Mouse (Mus musculus): ENCODE measurements at regions not wholly inside any gene's neighbourhood (a gene's known extent, or its start where the extent isn't known, plus 50 kb on each side); places are given as distances from the start of the nearest gene placed in this dataset.

- no peak for DNase-seq
These were observed 203.2 kb upstream of the Daam1 start for GRCm38 (mm10) chr12:71627421-71628339.

- DNase-seq, result no peak
These were observed 202.5 kb upstream of the Daam1 start for GRCm38 (mm10) chr12:71628340-71628738.

DNA sequence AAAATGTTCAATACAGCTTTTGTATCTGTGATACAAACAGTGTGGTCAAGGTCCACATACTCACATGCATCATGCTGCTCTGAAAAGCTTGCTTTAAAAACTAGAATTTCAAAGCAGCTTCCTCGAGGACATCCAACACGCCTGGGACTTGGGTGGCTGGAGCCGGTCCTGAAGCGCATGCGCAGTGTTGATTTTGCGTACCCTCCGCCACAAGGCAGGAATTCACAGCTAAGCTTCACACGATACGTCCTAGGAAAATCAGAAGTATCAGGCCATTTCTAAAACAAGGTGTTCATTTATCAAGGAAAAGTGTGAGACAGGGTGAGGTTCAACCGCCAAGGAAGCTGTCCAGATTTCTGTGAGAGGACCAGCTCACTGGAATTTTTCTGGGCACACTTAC, 202.1 kb upstream of the Daam1 start:
- DNase-seq, result no peak

DNA sequence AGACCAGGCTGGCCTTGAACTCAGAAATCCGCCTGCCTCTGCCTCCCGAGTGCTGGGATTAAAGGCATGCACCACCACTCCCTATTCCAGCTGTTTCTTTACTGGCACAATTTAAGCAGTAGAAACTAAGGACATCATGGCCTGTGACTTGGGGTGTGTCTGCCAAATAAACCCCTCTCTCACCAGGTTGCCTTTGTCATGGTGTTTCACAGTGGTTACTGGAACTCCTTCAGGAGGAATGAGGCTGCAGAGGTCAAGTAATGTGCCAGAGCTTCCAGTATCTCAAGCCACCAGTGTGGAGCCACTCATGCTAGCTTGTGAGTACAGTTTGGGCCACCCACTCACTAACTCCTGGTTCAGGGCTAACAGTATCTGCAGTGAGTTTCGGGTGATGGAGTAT, 200.5 kb upstream of the Daam1 start:
- DNase-seq, result no peak

- no peak for DNase-seq
These were observed 194.6 kb upstream of the Daam1 start for GRCm38 (mm10) chr12:71636300-71636699.

GRCm38 (mm10) chr12:71637248-71637647, 193.6 kb upstream of the Daam1 start:
- DNase-seq, result no peak

DNA sequence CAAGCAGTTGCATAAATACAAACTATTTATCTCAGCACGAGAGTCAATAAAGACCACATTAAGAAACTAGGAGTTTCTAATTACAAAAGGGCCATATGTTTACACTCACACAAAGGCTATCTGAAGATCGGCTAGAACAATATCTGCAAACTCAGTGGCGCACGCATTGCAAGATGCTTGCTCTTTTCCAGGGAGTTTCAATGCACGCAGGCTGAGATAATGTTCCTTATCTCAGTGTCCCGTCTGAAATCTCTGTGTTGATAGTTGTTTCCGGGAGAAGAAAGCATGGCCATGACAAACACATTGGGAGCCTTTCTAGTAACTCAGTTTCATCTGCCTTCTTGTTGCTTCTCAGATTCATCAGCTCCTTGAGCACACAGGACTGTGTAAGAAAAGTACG, 192.6 kb upstream of the Daam1 start:
- DNase-seq, result no peak

DNA sequence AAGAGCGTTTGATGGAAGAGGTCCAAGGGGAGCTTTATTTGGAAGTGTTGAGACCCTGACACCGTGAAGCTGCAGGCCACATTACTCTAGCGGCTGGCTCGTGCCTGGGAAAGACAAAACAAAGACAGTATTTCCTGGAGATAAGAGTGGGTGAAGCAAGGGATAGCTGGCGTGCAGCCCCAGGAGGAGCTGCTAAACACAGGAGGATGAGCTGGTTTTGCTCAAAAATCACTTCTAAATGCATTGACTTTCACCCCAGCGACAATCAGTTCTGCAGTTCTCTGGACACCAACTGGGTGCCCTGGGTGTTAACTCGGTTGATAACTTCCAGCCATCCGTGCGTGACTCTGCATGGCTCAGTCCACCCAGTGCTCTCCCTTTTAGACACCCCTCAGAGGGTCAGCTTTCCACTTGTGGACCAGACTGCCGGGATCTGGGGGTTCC, 190.8 kb upstream of the Daam1 start:
- no peak for DNase-seq

GRCm38 (mm10) chr12:71641486-71641885, 189.4 kb upstream of the Daam1 start:
- no peak for DNase-seq

DNA sequence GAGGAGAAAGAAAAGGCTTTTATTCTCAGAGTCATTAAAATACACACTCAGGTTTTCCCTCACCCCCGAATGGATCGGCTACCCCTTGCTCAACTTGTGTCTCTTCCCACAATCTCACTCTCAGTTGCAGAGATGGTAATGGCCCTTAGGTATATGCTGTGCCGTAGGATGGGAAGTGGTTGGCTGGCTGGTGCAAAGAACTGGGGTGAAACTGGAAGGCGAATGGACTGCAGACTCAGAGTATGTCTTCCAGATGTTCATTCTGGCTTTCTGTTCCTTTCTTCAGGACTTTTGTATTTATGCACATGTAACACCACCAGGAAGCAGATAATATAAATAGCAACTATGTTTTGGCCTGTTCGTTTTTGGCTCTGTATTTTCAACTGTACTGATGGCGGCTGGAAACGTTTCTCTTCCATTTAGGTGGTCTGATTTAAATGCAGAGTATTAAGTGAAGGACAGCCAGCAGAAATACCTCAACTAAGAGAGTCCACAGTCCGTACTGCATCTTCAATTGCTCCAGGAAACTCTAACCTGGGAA, 188.0 kb upstream of the Daam1 start:
- DNase-seq, result no peak

DNA sequence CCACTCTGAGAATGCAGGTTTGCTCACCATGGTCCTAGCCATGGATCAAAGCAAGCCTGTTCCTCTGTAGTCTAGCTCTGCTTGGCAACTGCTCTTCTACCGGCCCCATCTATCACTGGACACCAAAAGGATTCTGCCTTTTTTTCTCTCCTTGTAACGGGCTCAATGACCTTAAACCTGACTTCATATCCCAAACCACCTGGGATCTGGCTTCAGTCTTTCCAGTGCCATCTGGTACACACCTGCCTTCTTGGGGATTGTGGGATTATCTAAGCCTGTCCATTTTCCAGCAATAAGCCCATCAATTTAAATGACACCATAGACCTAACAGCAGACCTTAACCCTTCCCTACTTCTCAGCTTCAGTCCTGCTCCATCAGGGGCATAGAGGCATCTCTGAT, 179.6 kb upstream of the Daam1 start:
- no peak for DNase-seq

DNA sequence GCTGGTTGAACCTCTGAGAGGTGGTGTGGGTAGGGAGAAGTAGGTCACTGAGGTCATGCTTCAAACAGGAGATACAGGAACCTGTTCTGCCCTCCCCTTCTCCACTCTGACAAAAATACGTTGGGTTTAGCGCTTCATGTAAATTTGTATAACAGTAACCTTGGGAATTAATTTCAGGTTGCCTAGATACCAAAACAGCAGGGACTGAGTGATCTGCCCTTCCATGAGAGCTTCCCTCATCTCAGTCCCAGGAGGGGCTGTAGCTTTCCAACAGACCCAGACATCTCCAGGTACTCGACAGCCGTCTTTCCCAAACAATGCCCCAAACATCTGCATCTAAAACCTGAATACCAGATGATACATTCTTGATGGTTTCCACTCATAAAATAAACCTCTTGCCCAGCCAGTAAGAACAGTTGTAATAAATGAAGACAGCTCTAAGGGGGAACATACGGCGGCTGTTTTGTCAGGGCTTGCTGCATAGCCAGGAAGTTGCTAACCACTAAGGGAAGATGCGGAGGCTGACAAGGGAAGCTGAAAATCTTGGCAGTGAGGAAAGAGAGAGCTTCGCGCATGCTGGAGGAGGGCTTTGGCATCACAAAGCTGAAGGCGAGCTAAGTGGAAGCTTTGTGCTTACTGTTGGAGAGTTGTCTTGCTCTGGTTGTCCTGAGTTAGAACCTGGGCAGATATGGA, 137.4 kb upstream of the Daam1 start:
- no peak for DNase-seq

DNA sequence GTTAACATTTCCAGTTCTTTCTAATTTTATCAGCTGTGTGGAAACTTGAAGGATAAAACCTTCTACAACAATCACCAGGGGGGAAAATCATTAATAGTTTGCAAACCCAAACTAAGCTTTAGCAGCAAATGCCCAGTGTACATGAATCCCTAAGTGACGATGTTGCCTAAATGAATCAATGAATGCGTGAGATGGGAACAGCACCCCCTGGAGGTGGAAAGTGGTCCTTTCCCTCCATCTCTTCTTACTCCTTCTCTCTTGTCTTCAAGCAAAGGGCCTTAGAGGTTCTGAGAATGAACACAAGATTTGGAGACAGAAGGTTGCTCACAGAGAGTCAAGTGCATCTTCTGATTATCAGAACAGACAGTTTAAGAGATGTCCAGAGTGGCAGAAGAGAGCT, 129.1 kb upstream of the Daam1 start:
- no peak for DNase-seq

GRCm38 (mm10) chr12:71702181-71702580, 128.7 kb upstream of the Daam1 start:
- no peak for DNase-seq

- DNase-seq, result no peak
These were observed 127.6 kb upstream of the Daam1 start for GRCm38 (mm10) chr12:71703146-71703902.

DNA sequence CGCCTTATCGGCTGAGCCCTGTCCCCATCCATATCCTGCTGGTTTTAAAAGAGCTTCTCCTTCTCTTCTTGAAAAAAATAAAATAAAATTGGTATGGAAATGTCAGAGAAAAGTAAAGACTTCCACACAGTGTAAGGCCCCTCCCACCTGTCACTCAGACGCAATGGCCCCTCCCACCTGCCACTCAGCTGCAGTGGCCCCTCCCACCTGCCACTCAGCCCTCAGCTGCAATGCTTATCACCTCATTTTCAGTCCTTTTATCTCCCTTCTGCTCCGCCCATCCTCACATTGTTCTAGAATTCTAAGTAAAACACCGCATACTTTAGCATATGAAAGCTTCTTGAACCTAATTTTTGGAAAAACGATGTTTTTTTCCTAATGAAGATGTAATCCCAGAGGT, 126.4 kb upstream of the Daam1 start:
- no peak for DNase-seq

GRCm38 (mm10) chr12:71707727-71708369, 123.0 kb upstream of the Daam1 start:
- peak; percentile 19 for DNase-seq

DNA sequence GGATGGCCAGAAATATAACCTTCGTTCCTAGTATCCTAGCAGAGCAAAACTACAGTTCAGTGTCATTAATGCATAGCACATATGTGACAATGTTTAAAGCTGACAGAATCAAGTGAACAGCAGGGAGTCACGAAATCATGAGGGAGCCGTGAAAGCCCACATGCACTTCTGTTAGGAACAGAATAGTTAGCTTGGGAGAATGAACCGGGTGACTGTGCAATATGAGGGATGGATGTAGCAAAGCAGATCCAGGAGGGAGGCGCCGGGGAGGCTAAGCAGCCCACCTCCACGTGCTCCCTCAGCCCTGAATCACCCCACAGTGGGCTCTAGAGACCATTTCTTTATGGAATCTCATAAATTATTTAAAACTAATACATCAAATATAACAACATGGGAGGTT, 116.3 kb upstream of the Daam1 start:
- DNase-seq, result no peak

GRCm38 (mm10) chr12:71718412-71718811, 112.5 kb upstream of the Daam1 start:
- DNase-seq, result peak; percentile 36

- DNase-seq, result no peak
These were observed 112.0 kb upstream of the Daam1 start for GRCm38 (mm10) chr12:71718911-71719310.

DNA sequence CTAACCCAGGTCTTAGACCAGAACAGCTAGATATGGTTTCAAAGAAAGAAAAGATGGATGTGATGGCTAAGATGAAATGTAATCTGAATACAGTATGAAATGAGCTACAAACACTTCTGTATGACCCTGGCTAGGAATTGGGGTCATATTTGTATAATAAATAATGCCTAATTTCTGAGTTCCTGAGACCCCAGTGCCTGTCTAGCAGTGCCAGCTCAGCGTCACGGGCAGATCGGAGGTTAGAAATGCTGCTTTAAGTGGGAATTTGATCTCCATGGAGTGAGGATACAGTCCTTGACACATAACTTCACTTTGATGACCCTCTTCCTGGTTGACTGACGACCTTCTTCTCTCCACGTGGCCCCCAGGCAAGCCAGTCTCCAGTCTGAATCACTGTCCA, 105.7 kb upstream of the Daam1 start:
- DNase-seq, result no peak

DNA sequence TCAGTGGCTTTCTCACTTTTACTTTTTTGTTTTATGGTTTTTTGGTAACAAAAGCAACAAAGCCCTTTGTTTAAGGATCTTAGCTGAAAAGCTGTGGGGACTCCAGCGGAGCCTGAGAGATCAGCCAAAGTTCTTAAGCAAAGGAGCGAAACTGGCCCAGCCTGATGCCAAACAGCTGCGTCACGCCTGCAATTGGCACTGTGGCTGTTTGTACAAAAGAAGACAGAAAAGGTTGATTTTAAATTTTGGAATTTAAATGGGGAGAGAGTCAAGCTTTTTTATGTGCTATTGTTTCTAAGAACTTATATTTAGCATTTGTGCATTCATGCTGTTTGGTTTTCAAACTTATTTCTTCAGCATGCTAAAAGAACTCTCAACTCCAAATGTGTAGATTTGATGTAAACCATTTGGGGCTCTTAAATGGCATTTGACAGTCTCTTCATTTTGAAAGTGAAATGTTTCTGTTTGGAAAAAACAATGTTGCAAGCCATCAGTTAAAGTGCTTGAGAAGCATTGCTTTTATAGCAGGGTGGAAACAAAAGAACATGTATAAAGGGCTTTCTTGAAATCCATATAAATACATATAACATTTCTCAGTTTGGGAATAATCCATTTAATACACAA, 105.1 kb upstream of the Daam1 start:
- DNase-seq, result no peak

All from kidney, adult 11 months (tissue).